Mouse (Mus musculus) kidney, adult 2 months (tissue): ENCODE results near the gene Lsm8. TPM values are rescaled to one million over a fixed set of nuclear protein-coding genes. Genes with fewer than 3 reads are reported as not detected.

ENCODE experiments used
- DNase-seq: peaks from one replicate; pipeline ENCODE4 v3.0.0; 2021
- H3K27ac ChIP-seq: fragments of 200-500 bp; 2 replicates; pipeline ENCODE4 v1.5.1; 2012; ENCODE audit warnings: low read depth, low read length, control low read depth, inconsistent platforms; ENCODE audit not compliant: insufficient read depth
- H3K27me3 ChIP-seq: fragments of 200-500 bp; replicated peaks from 2 replicates; pipeline ENCODE4 v1.6.1; 2012; ENCODE audit warnings: mild to moderate bottlenecking, moderate library complexity, low read length, inconsistent platforms; ENCODE audit not compliant: control insufficient read depth, insufficient read depth
- H3K36me3 ChIP-seq: fragments of 200-500 bp; 2 replicates; pipeline ENCODE4 v1.6.1; 2012; ENCODE audit warnings: mild to moderate bottlenecking, moderate library complexity, low read length, inconsistent platforms; ENCODE audit not compliant: control insufficient read depth, insufficient read depth
- H3K4me1 ChIP-seq: fragments of 200-500 bp; 2 replicates; pipeline ENCODE4 v1.6.1; 2011; ENCODE audit warnings: low read length; ENCODE audit not compliant: control insufficient read depth, insufficient read depth
- H3K4me3 ChIP-seq: fragments of 200-500 bp; 2 replicates; pipeline ENCODE4 v1.5.1; 2011; ENCODE audit warnings: mild to moderate bottlenecking, low read depth, low read length, control low read depth; ENCODE audit not compliant: insufficient read depth
- CTCF ChIP-seq: fragments of 200-500 bp; conservative IDR thresholded peaks from 2 replicates; pipeline ENCODE4 v1.5.1; 2011; ENCODE audit warnings: low read depth, mild to moderate bottlenecking, control low read depth, low read length, moderate library complexity, mixed read lengths; ENCODE audit not compliant: insufficient read depth, insufficient read length
- POLR2A ChIP-seq: fragments of 200-500 bp; IDR thresholded peaks from one replicate; pipeline ENCODE4 v1.6.1; 2011; ENCODE audit warnings: low read depth, low read length, control low read depth
- WGBS: fragments of 180-500 bp; shearing (Covaris S2); methylation state at CpG from one replicate; pipeline ENCODE4 v1.1.7; 2018; 5-methylcytosine and 5-hydroxymethylcytosine counted together
- polyA plus RNA-seq: library from polyadenylated mRNA; depleted of rRNA; stranded (reverse); fragments of >200 nt; gene quantifications from 2 replicates; pipeline ENCODE4 v1.2.3, GENCODE M21; 2012; rRNA removed

Lsm8 gene
- 14.2 and 21.6 TPM in 2 replicates for polyA plus RNA-seq

GRCm38 (mm10) chr6:18848051-18848701, at the start of gene Lsm8:
TSS of gene Lsm8 (plus strand) at chr6:18848579.
- H3K36me3 ChIP-seq = peaks cover 4% of the 10 kb centered on the region; the same call in 1 of the 2 replicates
- peak; percentile 98 for DNase-seq
- H3K4me3 ChIP-seq = peak within 1 kb of the TSS; percentile 100
- H3K27ac ChIP-seq = peak within 1 kb of the TSS; percentile 100
- under 1% methylated on average over 37 of the region's 37 CpGs for WGBS
- TF ChIP-seq POLR2A (peak; percentile 79), CTCF (no peak)
- peaks cover 2% of the 10 kb centered on the region; the same call in 1 of the 2 replicates for H3K4me1 ChIP-seq
- no peaks in the 10 kb centered on the region for H3K27me3 ChIP-seq

- Histone ChIP-seq H3K27ac (no peak overlapping the region), H3K27me3 (no peaks in the 10 kb centered on the region), H3K4me1 (no peaks in the 10 kb centered on the region), H3K4me3 (no peak overlapping the region), H3K36me3 (no peaks in the 10 kb centered on the region)
- TF ChIP-seq POLR2A (no peak), CTCF (no peak)
- WGBS = 96% methylated on average over 2 of the region's 2 CpGs
- no peak for DNase-seq
These were observed 47.4 kb upstream of the Lsm8 start for GRCm38 (mm10) chr6:18800869-18801511.

GRCm38 (mm10) chr6:18812623-18813022, 35.8 kb upstream of the Lsm8 start:
- DNase-seq = no peak

GRCm38 (mm10) chr6:18815606-18816005, 32.8 kb upstream of the Lsm8 start:
- TF ChIP-seq CTCF (no peak), POLR2A (no peak)
- DNase-seq = no peak
- Histone ChIP-seq H3K27me3 (no peaks in the 10 kb centered on the region), H3K27ac (no peak overlapping the region), H3K4me3 (no peak overlapping the region), H3K36me3 (no peaks in the 10 kb centered on the region), H3K4me1 (no peaks in the 10 kb centered on the region)
- WGBS = 91% methylated on average over 2 of the region's 2 CpGs

More at GRCm38 (mm10) chr6:18812623-18813022, 35.8 kb upstream of the Lsm8 start:
- no peak overlapping the region for H3K27ac ChIP-seq
- TF ChIP-seq CTCF (no peak), POLR2A (no peak)
- no peak overlapping the region for H3K4me3 ChIP-seq
- no peaks in the 10 kb centered on the region for H3K4me1 ChIP-seq
- no peaks in the 10 kb centered on the region for H3K27me3 ChIP-seq
- 85% methylated on average over 1 of the region's 1 CpGs for WGBS
- no peaks in the 10 kb centered on the region for H3K36me3 ChIP-seq

GRCm38 (mm10) chr6:18819343-18819742, 29.0 kb upstream of the Lsm8 start:
- Histone ChIP-seq H3K36me3 (no peaks in the 10 kb centered on the region), H3K27ac (no peak overlapping the region), H3K4me3 (no peak overlapping the region), H3K27me3 (no peaks in the 10 kb centered on the region), H3K4me1 (peaks cover 3% of the 10 kb centered on the region; the same call in 1 of the 2 replicates)
- DNase-seq = peak; percentile 70
- TF ChIP-seq POLR2A (no peak), CTCF (0 out of 2 replicates have a peak, but pooled peaks have one; percentile 18)
- 10% methylated on average over 4 of the region's 4 CpGs for WGBS

GRCm38 (mm10) chr6:18820246-18820645, 28.1 kb upstream of the Lsm8 start:
- WGBS = 84% methylated on average over 4 of the region's 4 CpGs
- DNase-seq = no peak
- Histone ChIP-seq H3K27me3 (no peaks in the 10 kb centered on the region), H3K36me3 (no peaks in the 10 kb centered on the region), H3K27ac (no peak overlapping the region), H3K4me3 (no peak overlapping the region), H3K4me1 (peaks cover 3% of the 10 kb centered on the region; the same call in 1 of the 2 replicates)
- TF ChIP-seq CTCF = no peak
- no peak for TF ChIP-seq POLR2A

GRCm38 (mm10) chr6:18822812-18823211, 25.6 kb upstream of the Lsm8 start:
- H3K27ac ChIP-seq = peak overlapping the region; percentile 68; the same call in 1 of the 2 replicates
- TF ChIP-seq CTCF (no peak), POLR2A (no peak)
- no peak overlapping the region for H3K4me3 ChIP-seq
- H3K4me1 ChIP-seq = peaks cover 3% of the 10 kb centered on the region; the same call in 1 of the 2 replicates
- WGBS = 34% methylated on average over 1 of the region's 1 CpGs
- no peaks in the 10 kb centered on the region for H3K36me3 ChIP-seq
- H3K27me3 ChIP-seq = no peaks in the 10 kb centered on the region
- DNase-seq = peak; percentile 76
